Mouse (Mus musculus) E14TG2a.4 (cell line): ENCODE results near the gene Hp.

Experiments
- H3K27me3 ChIP-seq: 2 replicates; pipeline ENCODE4 v1.6.1; 2014; ENCODE audit warnings: low read length, control low read depth; ENCODE audit not compliant: insufficient read depth
- H3K36me3 ChIP-seq: 2 replicates; pipeline ENCODE4 v1.6.1; 2014; ENCODE audit warnings: low read length, control low read depth; ENCODE audit not compliant: insufficient read depth
- H3K4me1 ChIP-seq: replicated peaks from 2 replicates; pipeline ENCODE4 v1.6.1; 2014; ENCODE audit warnings: low read depth, low read length, control low read depth
- H3K4me3 ChIP-seq: replicated peaks from 2 replicates; pipeline ENCODE4 v1.5.1; 2014; ENCODE audit warnings: mild to moderate bottlenecking, low read length
- H3K9me3 ChIP-seq: 2 replicates; pipeline ENCODE4 v1.6.1; 2014; ENCODE audit warnings: low read length, control low read depth
- CTCF ChIP-seq: conservative IDR thresholded peaks from 2 replicates; pipeline ENCODE4 v1.5.1; 2014; ENCODE audit warnings: low read length
- NANOG ChIP-seq: IDR thresholded peaks from 2 replicates; pipeline ENCODE4 v1.6.1; 2014; ENCODE audit warnings: borderline replicate concordance, low read length, mixed read lengths
- POU5F1 ChIP-seq: IDR thresholded peaks from 2 replicates; pipeline ENCODE4 v1.6.1; 2014; ENCODE audit warnings: low read length, borderline replicate concordance

Hp gene

GRCm38 (mm10) chr8:109578900-109579301 lies at the start of gene Hp:
Gene Hp, minus strand, starts transcription at chr8:109579172.
- Histone ChIP-seq H3K36me3 (no peaks in the 10 kb centered on the region), H3K4me1 (peaks cover 13% of the 10 kb centered on the region), H3K4me3 (no peak within 1 kb of the TSS), H3K9me3 (no peaks in the 10 kb centered on the region), H3K27me3 (peaks cover 11% of the 10 kb centered on the region)
- TF ChIP-seq POU5F1 (no peak), NANOG (no peak), CTCF (no peak)

GRCm38 (mm10) chr8:109628638-109629037 lies 49.7 kb upstream of the Hp start:
- no peak overlapping the region for H3K4me3 ChIP-seq
- no peak for TF ChIP-seq NANOG
- no peak for TF ChIP-seq POU5F1
- no peak for TF ChIP-seq CTCF
- H3K27me3 ChIP-seq: peaks cover 9% of the 10 kb centered on the region
- H3K4me1 ChIP-seq: no peaks in the 10 kb centered on the region
- no peaks in the 10 kb centered on the region for H3K9me3 ChIP-seq
- no peaks in the 10 kb centered on the region for H3K36me3 ChIP-seq

GRCm38 (mm10) chr8:109615569-109615968 lies 36.6 kb upstream of the Hp start:
- Histone ChIP-seq H3K36me3 (no peaks in the 10 kb centered on the region), H3K4me3 (no peak overlapping the region), H3K4me1 (peaks cover 8% of the 10 kb centered on the region), H3K27me3 (0 out of 2 replicates have a peak, but pooled peaks cover 7% of the 10 kb centered on the region), H3K9me3 (peaks cover 4% of the 10 kb centered on the region; the same call in 1 of the 2 replicates)
- no peak for TF ChIP-seq POU5F1
- TF ChIP-seq NANOG: no peak
- no peak for TF ChIP-seq CTCF

- Histone ChIP-seq H3K4me1 (peaks cover 9% of the 10 kb centered on the region), H3K36me3 (no peaks in the 10 kb centered on the region), H3K27me3 (0 out of 2 replicates have a peak, but pooled peaks cover 7% of the 10 kb centered on the region), H3K9me3 (peaks cover 2% of the 10 kb centered on the region; the same call in 1 of the 2 replicates), H3K4me3 (peak within 1 kb of the TSS; percentile 60)
- TF ChIP-seq NANOG (no peak), CTCF (peak; percentile 37)
Measured at GRCm38 (mm10) chr8:109614243-109615210, 35.6 kb upstream of the Hp start, which contains the start of gene Pkd1l3. Gene Pkd1l3, plus strand, starts transcription at chr8:109614517.

GRCm38 (mm10) chr8:109609153-109609502 lies 30.2 kb upstream of the Hp start:
- no peak for TF ChIP-seq NANOG
- no peak for TF ChIP-seq POU5F1
- no peak for TF ChIP-seq CTCF
- peaks cover 24% of the 10 kb centered on the region for H3K36me3 ChIP-seq
- H3K4me3 ChIP-seq: peak overlapping the region; percentile 92
- H3K9me3 ChIP-seq: no peaks in the 10 kb centered on the region
- 0 out of 2 replicates have a peak, but pooled peaks cover 2% of the 10 kb centered on the region for H3K27me3 ChIP-seq
- peaks cover 19% of the 10 kb centered on the region for H3K4me1 ChIP-seq

GRCm38 (mm10) chr8:109608271-109609152 lies 29.5 kb upstream of the Hp start, which contains the start of gene Dhodh:
Gene Dhodh, minus strand, starts transcription at chr8:109608673.
- peaks cover 17% of the 10 kb centered on the region for H3K4me1 ChIP-seq

GRCm38 (mm10) chr8:109607650-109608049 lies 28.7 kb upstream of the Hp start:
- H3K9me3 ChIP-seq: no peaks in the 10 kb centered on the region
- peaks cover 39% of the 10 kb centered on the region for H3K36me3 ChIP-seq
- peak overlapping the region; percentile 92 for H3K4me3 ChIP-seq
- peaks cover 17% of the 10 kb centered on the region for H3K4me1 ChIP-seq
- no peaks in the 10 kb centered on the region for H3K27me3 ChIP-seq
- TF ChIP-seq NANOG: no peak
- TF ChIP-seq CTCF: no peak
- TF ChIP-seq POU5F1: no peak

More at GRCm38 (mm10) chr8:109608271-109609152, 29.5 kb upstream of the Hp start, which contains the start of gene Dhodh:
- Histone ChIP-seq H3K9me3 (no peaks in the 10 kb centered on the region), H3K4me3 (peak within 1 kb of the TSS; percentile 92), H3K36me3 (peaks cover 30% of the 10 kb centered on the region), H3K27me3 (no peaks in the 10 kb centered on the region)
- TF ChIP-seq CTCF (no peak), NANOG (no peak), POU5F1 (no peak)

- peaks cover 48% of the 10 kb centered on the region for H3K36me3 ChIP-seq
- H3K4me3 ChIP-seq: no peak overlapping the region
- TF ChIP-seq NANOG (no peak), CTCF (no peak), POU5F1 (no peak)
Measured at GRCm38 (mm10) chr8:109606725-109607124, 27.8 kb upstream of the Hp start.

More at GRCm38 (mm10) chr8:109606725-109607124, 27.8 kb upstream of the Hp start:
- H3K9me3 ChIP-seq: no peaks in the 10 kb centered on the region
- no peaks in the 10 kb centered on the region for H3K27me3 ChIP-seq
- peaks cover 17% of the 10 kb centered on the region for H3K4me1 ChIP-seq
